Mouse (Mus musculus) spleen, adult 18-20 months (tissue): ENCODE measurements around the gene Wdr34.

Source experiments
- DNase-seq, 2 experiments: peaks; one replicate each; pipeline ENCODE4 v3.0.0; 2022; ENCODE audit warnings: mixed read lengths in 2 of 2

Gene Wdr34

GRCm38 (mm10) chr2:30026997-30027396, 21.7 kb downstream of the Wdr34 start:
- DNase-seq = no peak

DNA sequence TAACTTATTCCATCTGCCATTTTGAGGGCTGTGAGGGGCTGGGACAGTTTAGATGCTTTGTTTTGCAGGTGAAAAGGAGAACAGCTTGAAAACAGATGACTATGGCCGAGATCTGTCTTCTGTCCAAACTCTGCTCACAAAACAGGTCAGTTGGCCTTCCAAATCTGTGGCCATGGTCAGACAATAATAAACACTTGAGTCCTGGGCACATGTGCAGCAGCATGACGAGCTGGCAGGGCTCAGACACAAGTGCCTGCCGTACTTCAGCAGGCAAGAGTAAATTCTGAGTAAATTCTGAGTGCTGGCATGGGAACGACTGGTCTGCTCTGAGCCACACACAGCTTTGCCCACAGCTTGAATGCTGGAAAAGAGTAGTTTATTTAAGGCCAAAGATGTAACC, 23.2 kb downstream of the Wdr34 start:
- no peak for DNase-seq

DNA sequence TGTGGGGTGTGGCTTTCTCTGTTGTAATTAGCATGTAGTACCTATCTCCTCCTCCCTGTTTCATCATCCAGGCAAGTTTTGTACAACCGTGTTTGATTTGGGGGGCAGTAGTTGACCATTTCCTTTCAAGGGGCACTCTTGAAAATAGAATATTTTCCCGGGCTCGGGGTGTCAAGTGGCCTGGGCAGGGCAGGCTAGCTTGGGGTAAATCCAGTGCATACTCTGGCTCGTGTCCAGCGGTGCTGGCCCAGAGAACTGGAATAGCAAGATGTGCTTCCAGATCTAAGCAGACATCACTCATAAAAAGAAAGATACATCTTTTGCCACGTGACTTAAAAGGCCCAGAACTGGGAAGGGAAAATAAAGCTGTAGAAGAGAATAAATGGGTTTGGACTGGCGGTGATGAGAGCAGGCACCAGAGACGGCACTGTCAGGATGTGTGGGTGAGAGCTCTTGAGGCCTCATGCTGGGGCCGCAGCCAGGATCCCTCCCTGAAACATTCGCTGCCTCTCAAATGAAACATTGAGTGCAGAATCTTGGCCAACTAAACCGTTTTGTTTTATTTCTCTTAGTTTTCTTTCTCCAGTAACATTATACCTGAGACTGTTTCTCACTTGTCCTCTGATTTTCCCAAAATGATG, 34.2 kb downstream of the Wdr34 start:
- DNase-seq = no peak

- no peak for DNase-seq
These were observed 37.8 kb downstream of the Wdr34 start for GRCm38 (mm10) chr2:30010840-30011281.

DNA sequence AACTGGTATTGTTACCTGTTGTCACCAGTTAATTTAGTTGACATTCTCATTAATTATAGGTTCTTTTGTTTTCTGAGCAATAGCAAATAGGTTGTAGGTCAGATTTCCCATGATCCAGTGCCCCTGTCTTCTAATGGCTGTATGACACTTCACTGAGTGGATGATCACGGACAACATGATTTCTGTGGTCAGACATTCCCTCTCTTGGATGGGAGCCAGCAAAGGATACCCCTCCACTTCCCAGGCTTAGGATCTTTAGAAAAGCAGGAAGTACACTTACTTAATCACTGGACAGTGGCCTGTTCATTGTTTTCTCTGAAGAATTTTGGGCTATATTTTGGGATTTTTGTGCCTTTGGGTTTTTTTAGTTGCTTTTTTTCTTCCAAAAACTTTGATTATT, 39.6 kb downstream of the Wdr34 start:
- no peak for DNase-seq

- no peak for DNase-seq
These were observed 56.7 kb downstream of the Wdr34 start for GRCm38 (mm10) chr2:29991962-29992361.
